Mouse (Mus musculus) embryonic fibroblast, embryonic 13.5 days (primary cell): Measurements from ENCODE around the gene Mospd1. TPM values are rescaled to one million over a fixed set of nuclear protein-coding genes. Genes with fewer than 3 reads are reported as not detected.

Experiments
- H3K27ac ChIP-seq: 2 replicates; pipeline ENCODE4 v1.5.1; 2012; ENCODE audit warnings: low read length, control low read depth, inconsistent platforms; ENCODE audit not compliant: insufficient read depth
- H3K4me1 ChIP-seq: 2 replicates; pipeline ENCODE4 v1.6.1; 2011; ENCODE audit warnings: low read length; ENCODE audit not compliant: control insufficient read depth, insufficient read depth
- H3K4me3 ChIP-seq: 2 replicates; pipeline ENCODE4 v1.5.1; 2011; ENCODE audit warnings: mild to moderate bottlenecking, control low read depth, low read length; ENCODE audit not compliant: insufficient read depth
- CTCF ChIP-seq: IDR thresholded peaks from 2 replicates; pipeline ENCODE4 v1.5.1; 2011; ENCODE audit warnings: mild to moderate bottlenecking, control low read depth, low read length, moderate library complexity, borderline replicate concordance; ENCODE audit not compliant: insufficient read depth
- POLR2A ChIP-seq: IDR thresholded peaks from 2 replicates; pipeline ENCODE4 v1.6.1; 2011; ENCODE audit warnings: low read depth, mild to moderate bottlenecking, control low read depth, low read length, moderate library complexity
- polyA plus RNA-seq: library from polyadenylated mRNA; stranded (reverse); fragments of >200 nt; gene quantifications from 2 replicates; pipeline ENCODE4 v1.2.4, GENCODE M21; 2011; ENCODE audit warnings: low read depth; ENCODE audit not compliant: missing spikeins, insufficient read length

The Mospd1 gene
- polyA plus RNA-seq, 1 experiment, result 29.6 TPM

DNA sequence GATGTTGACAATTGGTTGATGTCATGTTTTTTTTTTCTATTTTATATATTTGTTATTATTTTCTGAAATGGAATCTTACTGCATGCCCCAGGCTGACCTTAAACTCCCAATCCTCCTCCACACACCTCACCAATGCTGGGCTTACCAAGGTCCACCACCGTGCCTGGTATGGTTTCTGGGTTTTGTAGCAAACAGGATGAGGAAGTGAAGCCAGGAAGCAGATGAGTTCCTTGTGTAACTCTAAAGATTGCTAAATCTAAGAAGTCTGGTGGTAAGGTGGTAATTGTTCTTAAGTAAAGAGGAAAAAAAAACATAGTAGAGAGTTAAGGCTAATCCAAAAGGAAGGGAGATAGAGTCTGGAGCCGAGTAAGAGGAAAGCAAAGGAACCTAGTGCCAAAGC, 49.7 kb downstream of the Mospd1 start:
- no peak overlapping the region for H3K27ac ChIP-seq
- no peak overlapping the region for H3K4me3 ChIP-seq
- no peaks in the 10 kb centered on the region for H3K4me1 ChIP-seq
- TF ChIP-seq POLR2A, result no peak
- TF ChIP-seq CTCF, result no peak

Other genes starting within 250 kb of the Mospd1 start
- gene Plac1, start 130.4 kb downstream of the Mospd1 start, polyA plus RNA-seq, result 0.44 TPM in 1 of 2 replicates, not detected in the other
- gene Fam122b, start 100.7 kb downstream of the Mospd1 start, polyA plus RNA-seq, result 5.9 and 6.4 TPM in 2 replicates
- gene Fam122c, start 97.1 kb downstream of the Mospd1 start, polyA plus RNA-seq, result not detected in 2 replicates
- not detected in 2 replicates for gene Etd, start 64.4 kb upstream of the Mospd1 start, polyA plus RNA-seq
- gene Rtl8c, start 237.5 kb upstream of the Mospd1 start, polyA plus RNA-seq, result 14.5 and 15.6 TPM in 2 replicates
- gene Gm14597, start 238.5 kb upstream of the Mospd1 start, polyA plus RNA-seq, result not detected in 2 replicates